Mouse (Mus musculus) heart, adult 18-20 months (tissue): ENCODE data around the gene 2410015M20Rik. TPM values are rescaled to one million over a fixed set of nuclear protein-coding genes. Genes with fewer than 3 reads are reported as not detected.
"Not testable (repeated sequence)": the region's sequence is repeated elsewhere in the genome, so short reads cannot be mapped to it uniquely, and the experiment has no call there.

Experiments used
- DNase-seq, 2 experiments: peaks; one replicate each; pipeline ENCODE4 v3.0.0; 2021 to 2022; ENCODE audit warnings: mixed read lengths in 1 of 2
- total RNA-seq, 2 experiments: library from RNA; stranded (reverse); gene quantifications; 2 replicates each; pipeline ENCODE4 v1.2.3; 2021

2410015M20Rik gene
- total RNA-seq, 2 experiments from 2014 or later = 341 TPM

DNA sequence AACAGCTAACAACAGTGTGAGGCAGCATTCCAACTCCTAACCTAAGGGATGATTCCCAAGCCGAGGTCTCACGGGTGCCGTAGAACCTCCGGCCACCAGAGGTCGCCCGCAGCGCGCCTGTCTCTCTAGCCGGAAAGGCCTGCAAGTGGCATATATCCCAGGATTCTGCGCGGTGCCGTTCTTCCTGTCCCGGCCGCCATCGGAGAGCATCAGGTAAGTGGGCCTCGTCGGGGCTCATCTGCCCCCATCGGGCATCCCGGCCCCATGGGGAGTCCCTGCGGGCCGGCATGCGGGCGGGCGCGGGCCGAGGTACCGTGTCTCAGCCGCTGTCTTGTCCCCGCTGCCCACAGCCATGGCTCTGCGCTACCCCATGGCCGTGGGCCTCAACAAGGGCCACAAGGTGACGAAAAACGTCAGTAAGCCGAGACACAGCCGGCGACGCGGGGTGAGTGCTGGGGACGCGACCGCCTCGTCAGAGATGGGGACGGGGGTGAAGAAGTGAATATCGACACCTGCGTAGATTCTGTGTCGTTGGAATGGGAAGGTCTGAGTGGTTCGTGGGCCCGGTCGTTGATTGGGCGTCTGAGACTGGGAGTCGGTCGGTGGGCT lies 3.8 kb upstream of the 2410015M20Rik start, which contains the start of gene Rpl36:
Gene Rpl36, plus strand, starts transcription at position 181 of the 609 bp plus-strand sequence.
- DNase-seq = peak; percentile 96 to 98

DNA sequence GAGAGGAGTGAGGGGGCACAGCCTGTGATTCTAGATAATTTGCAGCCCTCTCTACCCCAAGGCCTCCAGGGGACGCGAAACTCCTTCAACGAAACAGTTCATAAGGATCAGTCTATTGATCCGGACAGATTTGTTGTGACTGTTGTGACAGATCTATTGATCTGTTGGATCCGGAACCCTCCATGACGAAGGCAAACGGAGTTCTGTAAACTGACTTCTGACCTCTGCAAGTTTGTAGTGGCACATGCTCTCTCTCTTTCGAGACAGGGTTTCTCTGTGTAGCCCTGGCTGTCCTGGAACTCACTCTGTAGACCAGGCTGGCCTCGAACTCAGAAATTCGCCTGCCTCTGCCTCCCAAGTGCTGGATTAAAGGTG lies 3.0 kb upstream of the 2410015M20Rik start:
- DNase-seq = not testable (repeated sequence)

DNA sequence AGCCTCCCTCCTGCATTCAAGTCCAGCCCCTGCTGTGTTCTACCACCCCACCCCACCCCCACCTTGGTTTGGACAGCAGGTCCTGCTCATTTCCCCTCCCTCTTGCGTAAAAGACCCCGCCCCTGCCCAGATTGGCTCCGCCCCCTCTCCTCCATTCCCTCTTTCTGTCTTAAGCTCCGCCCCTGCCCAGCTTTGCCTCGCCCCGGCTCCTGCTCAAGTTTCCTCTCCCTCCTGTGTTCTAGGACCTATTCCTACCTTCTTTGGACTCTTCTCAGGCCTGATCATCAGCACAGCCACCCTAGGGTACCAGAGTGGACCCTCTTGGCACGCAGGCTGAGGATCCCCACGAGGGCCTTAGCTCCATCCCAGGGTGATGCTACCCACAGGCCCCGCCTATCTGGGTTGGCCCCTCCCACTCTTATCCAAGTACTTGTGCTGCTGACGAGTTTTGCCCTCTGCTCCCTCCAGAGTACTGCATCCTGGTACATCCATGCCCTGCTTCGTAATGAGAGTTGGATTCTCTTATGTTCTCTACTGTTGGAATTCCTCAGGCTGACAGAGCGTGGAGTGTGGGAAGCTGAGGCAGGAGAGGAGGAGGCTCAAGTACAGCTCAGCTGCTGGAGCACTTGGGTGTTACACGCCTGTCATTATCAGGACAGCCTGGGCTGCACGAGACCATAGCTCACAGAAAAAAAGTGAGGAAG lies 2.4 kb upstream of the 2410015M20Rik start:
- DNase-seq = no peak

DNA sequence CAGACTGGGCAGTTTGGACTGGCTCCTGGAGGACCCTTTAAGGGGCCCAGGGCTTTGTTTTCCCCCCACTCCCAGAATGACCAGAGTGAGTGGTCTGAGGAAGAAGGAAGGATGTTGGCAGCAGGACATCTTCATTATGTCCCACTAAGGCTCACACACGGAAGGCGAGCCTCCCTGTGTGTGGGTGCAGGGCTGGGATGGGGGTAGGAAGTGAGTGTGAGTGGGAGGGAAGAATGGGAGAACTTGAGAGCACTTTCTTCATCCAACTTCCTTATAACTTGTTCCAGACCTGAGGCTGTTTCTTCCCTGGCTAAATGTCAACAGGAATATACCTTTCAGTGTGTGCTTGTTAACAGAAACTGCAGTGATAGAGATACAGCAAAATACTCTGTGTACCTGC lies 1.8 kb upstream of the 2410015M20Rik start:
- DNase-seq = no peak

DNA sequence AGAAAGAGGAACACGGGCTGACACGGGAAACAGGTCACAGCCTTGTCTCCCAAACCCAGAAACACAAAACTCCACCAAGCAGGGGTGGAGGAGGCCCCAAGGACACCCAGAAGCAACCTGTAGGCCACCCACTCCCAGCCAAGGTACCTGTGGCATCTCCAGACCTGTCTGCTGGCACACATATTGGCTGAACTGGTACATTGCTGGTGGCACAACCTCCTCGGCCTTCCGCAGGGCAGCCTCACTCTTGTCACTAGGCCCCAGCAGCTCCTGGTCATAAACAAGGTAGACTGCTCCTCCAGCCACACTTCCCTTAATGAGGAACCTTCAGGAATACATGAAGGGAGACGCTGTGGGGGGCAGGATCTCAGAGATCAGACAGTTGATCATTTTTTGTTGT lies 872 bp downstream of the 2410015M20Rik start:
- no peak for DNase-seq

DNA sequence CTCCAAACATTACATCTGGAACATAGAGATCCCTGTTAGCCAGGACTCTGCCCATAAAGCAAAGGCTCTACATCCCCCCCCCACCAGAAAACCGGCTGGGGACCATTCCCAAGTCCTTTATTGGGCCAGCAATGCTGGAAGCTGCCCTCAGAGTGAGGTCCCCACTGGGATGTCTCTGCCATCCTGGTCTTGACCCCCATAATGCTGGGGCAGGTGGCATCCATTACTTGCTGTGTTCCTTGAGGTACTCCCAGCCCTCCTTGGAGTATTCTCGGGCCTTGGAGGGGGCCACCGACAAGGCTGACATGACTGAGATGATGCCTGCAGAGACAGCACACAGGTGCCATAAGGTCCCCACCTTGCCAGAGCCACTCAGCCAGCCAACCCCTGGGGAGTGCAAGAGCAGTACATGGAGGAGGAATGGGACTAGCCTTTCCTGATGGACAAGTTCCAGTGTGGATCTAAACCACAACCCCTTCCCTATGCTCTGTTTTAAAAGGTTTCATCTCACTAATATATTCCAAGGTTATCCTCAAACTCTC lies 2.0 kb downstream of the 2410015M20Rik start:
- no peak for DNase-seq

DNA sequence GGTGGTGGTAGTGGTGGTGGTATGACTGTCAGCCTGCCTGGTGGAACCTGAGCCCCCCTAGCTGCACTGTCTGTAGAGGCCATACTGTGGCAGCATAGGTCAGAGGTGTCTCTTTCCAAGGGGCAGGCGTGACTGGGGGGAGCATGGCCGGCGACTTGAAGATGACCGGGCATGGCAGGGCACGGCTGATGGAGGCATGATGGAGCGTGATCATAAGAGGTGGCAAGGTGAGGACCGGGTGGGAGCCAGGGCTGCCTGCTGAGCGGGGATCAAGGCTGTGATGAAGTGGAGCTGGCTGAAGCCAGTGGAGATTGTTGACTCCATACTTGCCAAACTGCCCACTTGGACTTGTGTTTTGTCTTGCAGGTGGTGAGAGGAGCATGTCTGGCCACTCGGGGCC lies 4.1 kb downstream of the 2410015M20Rik start:
- no peak for DNase-seq

DNA sequence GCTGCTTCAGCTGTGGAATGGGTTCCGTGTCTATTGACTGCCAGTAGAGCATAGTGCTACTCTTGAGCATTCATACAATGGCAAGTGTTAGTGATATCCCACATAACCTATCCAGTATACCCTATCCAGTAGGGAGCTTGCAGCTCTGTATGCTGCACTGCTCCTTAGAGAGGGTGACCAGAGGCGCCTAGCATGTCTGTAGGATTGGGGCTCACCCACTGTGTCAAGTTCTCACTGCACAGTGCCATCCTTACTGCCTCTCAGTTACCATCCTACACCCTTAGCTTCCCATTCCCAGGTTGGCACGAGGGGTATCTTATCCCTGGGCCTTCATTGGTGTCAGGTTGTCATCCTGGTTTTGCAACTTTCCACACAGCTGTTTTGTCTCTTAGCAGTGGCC lies 5.1 kb downstream of the 2410015M20Rik start:
- no peak for DNase-seq

DNA sequence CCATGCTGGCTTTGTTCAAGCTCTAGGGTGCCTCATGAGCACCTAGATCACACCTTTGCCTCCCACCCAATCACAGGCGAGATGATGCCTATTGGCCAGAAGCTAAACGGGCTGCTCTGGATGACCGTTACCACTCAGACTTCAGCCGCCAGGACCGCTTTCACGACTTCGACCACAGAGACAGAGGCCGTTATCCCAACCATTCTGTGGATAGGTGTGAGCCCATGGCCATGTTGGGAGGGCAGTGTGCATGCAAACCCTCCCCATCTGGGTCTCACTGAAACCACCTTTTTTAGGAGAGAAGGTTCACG lies 5.5 kb downstream of the 2410015M20Rik start:
- no peak for DNase-seq

DNA sequence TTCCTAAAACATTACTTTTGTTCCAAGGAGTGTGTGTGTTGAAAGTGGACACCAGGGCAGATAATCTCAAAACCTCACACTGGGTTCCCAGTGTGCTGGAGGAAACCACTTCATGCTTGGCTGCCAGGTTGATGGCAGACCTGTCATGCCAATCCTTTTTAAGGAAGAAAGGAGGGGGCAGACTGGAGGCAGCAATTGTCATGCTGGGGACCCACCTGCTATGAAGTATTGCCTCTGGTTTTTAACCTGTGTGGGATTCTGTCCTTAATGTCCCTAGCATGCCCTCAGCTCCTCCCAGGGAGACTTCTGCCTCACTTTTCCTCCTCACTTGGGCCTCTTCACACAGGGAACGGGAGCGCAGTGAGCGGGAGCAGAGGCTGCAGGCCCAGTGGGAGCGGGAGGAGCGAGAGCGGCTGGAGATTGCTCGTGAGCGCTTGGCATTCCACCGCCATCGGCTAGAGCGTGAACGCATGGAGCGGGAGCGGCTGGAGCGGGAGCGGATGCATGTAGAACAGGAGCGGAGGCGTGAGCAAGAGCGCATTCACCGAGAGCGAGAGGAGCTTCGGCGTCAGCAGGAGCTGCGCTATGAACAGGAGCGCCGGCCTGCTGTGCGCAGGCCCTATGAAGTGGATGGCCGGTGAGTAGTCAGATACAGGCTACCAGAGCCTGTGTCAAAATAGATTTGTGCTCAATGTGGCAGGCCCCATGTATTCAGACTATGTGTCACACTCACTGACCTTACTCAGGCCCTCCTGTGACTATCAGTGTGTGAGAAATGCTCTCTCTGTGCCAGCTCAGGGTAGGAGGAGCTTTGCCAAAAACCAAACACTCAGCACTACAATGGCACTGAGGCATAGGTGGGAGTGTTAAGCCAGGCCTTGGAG lies 6.1 kb downstream of the 2410015M20Rik start:
- DNase-seq = no peak

DNA sequence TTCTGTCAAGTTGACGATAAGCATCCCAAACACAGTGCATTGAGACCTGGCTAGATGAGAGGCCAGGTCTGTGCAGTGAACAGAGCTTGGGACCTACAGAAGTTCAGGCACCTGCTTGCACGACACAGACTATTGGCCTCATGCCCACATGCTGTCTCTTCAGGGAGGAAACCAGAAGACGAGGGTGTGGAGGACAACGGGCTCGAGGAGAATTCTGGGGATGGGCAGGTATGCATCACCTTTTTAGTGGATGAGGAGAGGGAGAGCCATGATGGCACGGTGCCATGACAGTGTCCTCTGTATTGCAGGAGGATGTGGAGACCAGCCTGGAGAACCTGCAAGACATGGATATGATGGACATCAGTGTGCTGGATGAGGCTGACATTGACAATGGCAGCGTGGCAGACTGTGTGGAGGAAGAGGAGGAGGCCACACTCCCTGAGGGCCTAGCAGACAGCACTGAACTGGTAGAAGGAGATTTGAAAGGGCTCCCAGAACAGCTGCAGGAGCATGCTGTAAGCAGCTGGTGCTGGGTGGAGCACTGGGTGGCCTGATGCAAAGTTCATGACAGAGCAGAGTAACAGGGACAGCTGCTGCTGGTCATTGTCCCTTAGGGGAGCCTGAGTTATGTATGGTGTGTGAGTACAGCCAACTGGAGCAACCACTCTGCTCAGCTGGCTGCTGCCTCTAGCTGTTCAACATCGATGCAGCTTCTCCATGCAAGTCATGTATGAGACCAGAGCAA lies 15.9 kb downstream of the 2410015M20Rik start:
- DNase-seq = peak; percentile 34 to 59

DNA sequence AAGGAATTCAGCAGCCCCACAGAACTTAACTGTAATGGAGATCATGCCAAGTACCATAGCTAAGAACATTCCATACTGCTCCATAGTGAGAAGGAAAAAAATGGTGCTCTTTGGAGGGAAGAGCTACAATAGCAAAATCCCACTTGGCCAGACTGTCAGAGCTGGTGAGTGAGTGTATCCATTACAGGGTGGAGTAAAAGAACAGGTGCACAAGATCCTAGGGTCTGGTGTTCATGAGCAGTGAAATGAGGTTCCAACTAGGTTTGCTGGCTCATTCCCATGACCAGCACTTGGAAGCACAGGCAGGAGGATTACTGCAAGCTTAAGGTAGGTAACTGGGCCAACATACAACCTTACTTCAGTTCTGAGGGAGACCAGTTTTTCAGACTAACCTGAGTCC lies 17.0 kb downstream of the 2410015M20Rik start:
- no peak for DNase-seq

DNA sequence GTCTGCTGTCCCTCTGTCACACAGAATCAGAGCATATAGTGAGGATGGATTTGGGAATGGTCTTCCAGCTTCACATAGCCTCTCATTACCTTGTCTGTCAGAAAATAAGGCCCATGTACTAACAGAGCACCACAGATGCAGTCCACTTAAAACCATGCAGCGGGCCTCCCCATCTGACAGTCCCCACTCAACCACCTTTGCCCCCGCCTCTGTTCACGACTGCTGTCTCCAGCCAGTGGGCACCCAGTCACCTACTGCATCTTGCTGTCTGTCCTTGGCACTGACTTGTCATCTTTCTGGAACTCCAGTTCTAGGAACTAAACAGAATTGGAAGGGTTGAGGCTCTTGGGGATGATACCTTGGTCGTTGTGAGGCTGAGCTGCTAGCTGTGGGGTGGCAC lies 20.6 kb downstream of the 2410015M20Rik start:
- DNase-seq = no peak

DNA sequence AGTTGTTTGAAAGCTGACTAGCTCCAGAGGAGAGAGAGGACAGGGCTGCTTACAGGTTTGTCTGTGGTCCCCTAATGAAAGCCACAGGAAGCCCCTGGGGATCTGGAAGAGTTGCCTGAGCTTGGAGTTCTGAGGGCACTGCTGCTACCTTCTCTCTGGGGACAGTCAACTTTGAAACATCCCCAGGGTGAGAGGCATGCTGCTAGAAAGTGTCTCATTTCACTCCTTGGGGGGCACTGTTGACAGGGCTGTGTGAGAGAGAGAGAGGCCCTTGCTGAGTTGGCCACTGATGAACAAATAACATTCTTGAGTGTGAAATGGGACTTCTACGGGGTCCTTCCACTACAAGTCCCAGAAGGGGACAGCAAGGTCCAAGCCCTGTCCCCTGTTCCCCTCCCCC lies 21.8 kb downstream of the 2410015M20Rik start:
- no peak for DNase-seq

DNA sequence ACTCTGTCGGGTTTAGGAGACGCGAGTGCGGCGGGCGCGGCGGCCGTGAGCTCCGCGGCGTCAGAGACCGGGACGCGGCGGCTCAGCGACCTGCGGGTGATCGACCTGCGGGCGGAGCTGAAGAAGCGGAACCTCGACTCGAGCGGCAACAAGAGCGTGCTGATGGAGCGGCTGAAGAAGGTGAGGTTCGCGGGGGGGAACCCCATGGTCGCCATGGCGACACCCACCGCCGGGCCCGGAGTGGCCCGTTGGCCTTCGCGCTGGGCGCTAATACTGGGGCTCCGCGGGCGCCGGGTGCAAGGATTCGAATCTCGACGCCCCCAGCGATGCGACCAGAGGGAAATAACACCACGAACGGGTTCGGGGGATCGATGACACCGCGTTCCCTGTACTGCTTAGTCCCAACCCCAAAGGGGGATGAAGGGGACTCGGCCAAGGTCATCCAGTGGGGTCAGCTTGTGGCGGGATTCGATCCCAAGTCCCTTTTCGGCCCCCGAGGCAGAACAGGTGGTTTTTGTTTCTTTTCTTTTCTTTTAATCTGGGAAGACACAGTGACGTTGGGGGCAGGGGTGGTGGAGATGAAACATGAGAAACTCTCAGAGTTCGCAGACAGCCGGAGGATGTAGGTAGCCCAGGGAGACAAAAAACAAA lies 24.3 kb downstream of the 2410015M20Rik start:
- peak in 1 of 2 experiments; percentile 54 for DNase-seq

DNA sequence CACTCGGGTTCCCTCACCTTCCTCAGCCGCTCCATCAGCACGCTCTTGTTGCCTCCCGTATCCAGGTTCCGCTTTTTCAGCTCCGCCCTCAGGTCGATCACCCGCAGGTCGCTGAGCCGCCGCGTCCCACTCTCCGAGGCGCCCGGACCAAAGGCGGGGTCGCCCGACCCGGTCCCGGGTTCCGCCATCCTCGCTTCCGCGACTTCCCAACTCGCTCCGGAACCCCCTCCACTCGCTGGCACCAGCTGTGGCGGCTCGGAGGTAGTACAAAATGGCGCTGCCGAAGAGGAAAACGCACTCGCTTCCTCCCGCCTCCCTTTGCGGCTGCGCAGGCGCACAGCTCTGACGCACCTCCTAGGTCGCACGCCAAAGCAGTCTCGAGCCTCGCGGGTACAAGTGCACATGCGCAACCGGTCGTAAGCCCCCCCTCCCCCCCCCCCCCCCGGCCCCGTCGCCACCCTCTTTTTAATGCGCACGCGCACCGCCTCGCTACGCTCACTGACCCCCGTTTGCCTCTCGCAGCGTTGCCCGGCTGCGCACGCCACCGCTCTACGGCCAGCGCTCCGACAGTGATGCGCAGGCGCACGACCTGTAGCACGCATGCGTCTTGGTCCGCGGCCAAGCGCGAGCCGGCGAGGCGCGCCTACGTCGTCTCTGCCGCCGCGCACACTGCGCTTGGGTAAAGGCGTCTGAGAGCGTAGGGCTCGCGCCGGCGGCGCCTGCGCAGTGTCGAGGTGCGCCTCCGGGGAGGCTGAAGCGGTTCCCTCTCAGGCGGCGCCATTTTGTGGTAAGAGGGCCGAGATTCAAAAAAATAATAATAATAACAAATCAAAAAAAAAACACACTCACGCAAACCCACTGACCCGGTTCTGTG lies 25.1 kb downstream of the 2410015M20Rik start, which contains the start of the genes Safb2 and Safb:
Gene Safb2, minus strand, starts transcription at position 329 of the 874 bp plus-strand sequence.
Gene Safb, plus strand, starts transcription at position 569 of the 874 bp plus-strand sequence.
- peak; percentile 98 to 100 for DNase-seq

DNA sequence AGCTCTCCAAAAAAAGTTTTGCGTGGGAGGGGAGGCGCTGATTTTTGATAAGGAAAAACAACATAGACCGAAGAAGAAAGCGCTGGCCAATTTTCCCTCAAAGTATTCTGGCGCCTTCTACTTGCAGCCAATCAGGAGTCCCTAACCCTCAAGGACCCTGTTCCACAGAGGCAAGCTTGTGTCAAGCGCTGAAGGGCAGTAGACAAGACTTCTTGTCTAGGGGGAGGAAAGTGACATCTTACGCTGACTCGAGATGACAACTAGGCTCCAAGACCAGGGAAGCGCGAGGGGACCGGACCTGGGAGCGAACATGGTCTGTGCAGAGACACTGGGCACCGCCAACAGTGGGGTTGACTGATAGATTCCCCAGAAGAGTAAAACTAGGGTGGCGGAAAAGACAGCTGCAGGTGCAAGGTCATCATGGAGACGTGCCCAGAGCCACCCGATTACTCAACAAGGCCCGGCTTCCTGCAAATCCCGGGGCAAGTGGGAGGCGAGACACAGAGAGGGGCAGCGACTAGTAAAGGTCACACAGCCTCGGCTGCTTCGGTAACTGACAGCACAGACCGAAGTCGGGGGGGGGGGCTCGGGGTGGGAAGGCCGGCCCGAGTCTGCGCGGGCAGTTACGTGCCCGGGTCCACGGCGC lies 25.8 kb downstream of the 2410015M20Rik start:
- peak in 1 of 2 experiments; percentile 60 for DNase-seq

DNA sequence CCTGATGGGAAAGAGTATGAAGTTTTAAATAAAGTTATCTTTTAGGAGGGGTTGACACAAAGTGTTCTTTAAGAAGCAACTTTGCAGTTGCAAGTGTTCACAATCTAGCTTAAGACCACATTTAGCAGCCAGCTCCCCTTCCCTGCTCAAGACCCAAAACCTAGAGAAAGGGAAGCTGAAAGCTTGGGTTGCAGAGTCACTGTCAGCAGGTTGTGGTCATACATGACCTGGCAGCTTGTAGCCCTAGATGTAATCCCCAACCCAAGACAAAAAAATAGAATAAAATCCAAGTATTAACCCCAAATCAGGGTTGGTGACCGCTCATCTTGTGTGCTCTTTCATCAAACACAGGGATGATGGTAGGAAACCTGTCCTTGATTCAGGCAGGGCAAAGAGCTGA lies 26.5 kb downstream of the 2410015M20Rik start:
- no peak for DNase-seq

DNA sequence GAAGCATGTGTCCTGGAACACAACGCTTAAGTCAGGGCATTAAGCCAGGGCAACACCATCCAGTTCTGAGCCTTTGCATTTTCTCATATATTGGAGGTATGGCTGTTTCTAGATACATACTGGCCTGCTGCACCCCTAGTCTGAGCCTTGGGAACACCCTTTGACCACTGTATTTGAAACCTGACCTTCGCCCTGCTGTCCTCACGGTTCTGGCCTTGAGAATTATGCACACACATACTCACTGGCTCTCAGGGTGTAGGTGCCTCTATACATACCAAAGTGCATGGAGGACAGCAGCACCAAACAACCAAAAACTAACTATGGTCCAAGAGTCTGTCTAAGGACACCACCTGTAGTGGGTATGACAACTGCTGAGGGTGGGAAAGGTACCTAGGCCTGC lies 36.6 kb downstream of the 2410015M20Rik start:
- DNase-seq = no peak

DNA sequence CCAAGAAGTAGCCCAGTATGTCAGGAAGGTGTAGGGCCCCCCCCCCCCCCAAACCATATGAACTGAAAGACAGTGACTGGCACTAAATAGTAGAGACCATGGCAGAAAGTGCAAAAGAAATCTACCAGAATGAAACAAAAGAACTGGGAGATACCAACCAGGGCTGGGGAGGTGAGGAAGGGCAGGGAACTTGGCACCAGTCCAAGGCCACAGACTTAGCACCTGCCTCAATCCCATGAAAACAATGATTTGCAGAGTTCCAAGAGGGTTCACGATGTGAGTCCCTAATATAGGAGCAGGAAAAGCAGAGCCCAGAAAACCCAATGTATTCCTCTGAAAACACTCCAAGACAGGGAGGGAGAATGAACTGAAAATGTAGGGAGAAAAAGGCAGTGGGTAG lies 37.4 kb downstream of the 2410015M20Rik start:
- no peak for DNase-seq
